Mouse (Mus musculus) testis, adult 2 months (tissue): ENCODE measurements around the gene Ctbp2. TPM values are rescaled to one million over a fixed set of nuclear protein-coding genes. Genes with fewer than 3 reads are reported as not detected.

Experiments used
- H3K27ac ChIP-seq: fragments of 200-500 bp; 2 replicates; pipeline ENCODE4 v1.5.1; 2012; ENCODE audit warnings: low read depth, low read length; ENCODE audit not compliant: control insufficient read depth, insufficient read depth
- H3K27me3 ChIP-seq: fragments of 200-500 bp; 2 replicates; pipeline ENCODE4 v1.6.1; 2012; ENCODE audit warnings: mild to moderate bottlenecking, low read length, moderate library complexity; ENCODE audit not compliant: control insufficient read depth, insufficient read depth
- H3K36me3 ChIP-seq: fragments of 200-500 bp; 2 replicates; pipeline ENCODE4 v1.6.1; 2012; ENCODE audit warnings: mild to moderate bottlenecking, low read length; ENCODE audit not compliant: control insufficient read depth, insufficient read depth
- H3K4me1 ChIP-seq: fragments of 200-500 bp; 2 replicates; pipeline ENCODE4 v1.6.1; 2012; ENCODE audit warnings: low read length; ENCODE audit not compliant: control insufficient read depth, insufficient read depth
- H3K4me3 ChIP-seq: fragments of 200-500 bp; 2 replicates; pipeline ENCODE4 v1.5.1; 2012; ENCODE audit warnings: low read depth, mild to moderate bottlenecking, low read length, moderate library complexity, mixed read lengths; ENCODE audit not compliant: control insufficient read depth
- CTCF ChIP-seq: fragments of 200-500 bp; IDR thresholded peaks from 2 replicates; pipeline ENCODE4 v1.5.1; 2012; ENCODE audit warnings: low read depth, mild to moderate bottlenecking, inconsistent platforms, low read length, moderate library complexity; ENCODE audit not compliant: control insufficient read depth, insufficient read depth, insufficient replicate concordance
- POLR2A ChIP-seq: fragments of 200-500 bp; IDR thresholded peaks from 2 replicates; pipeline ENCODE4 v1.6.1; 2012; ENCODE audit warnings: low read depth, mild to moderate bottlenecking, inconsistent platforms, low read length, moderate library complexity; ENCODE audit not compliant: control insufficient read depth
- polyA plus RNA-seq: library from polyadenylated mRNA; depleted of rRNA; stranded (reverse); fragments of >200 nt; gene quantifications from 2 replicates; pipeline ENCODE4 v1.2.3, GENCODE M21; 2012

The Ctbp2 gene
- polyA plus RNA-seq, 1 experiment: 54.9 TPM

GRCm38 (mm10) chr7:133161362-133162080 is 37.4 kb upstream of the Ctbp2 start:
- H3K4me3 ChIP-seq: no peak overlapping the region

GRCm38 (mm10) chr7:133159519-133159918 is 35.4 kb upstream of the Ctbp2 start:
- Histone ChIP-seq H3K27me3 (no peaks in the 10 kb centered on the region), H3K4me3 (no peak overlapping the region), H3K27ac (no peak overlapping the region), H3K36me3 (no peaks in the 10 kb centered on the region), H3K4me1 (no peaks in the 10 kb centered on the region)
- TF ChIP-seq POLR2A (no peak), CTCF (no peak)

More at GRCm38 (mm10) chr7:133161362-133162080, 37.4 kb upstream of the Ctbp2 start:
- Histone ChIP-seq H3K27me3 (no peaks in the 10 kb centered on the region), H3K27ac (no peak overlapping the region), H3K36me3 (no peaks in the 10 kb centered on the region), H3K4me1 (no peaks in the 10 kb centered on the region)
- TF ChIP-seq CTCF: no peak
- TF ChIP-seq POLR2A: no peak

GRCm38 (mm10) chr7:133155621-133156020 is 31.5 kb upstream of the Ctbp2 start:
- H3K27ac ChIP-seq: no peak overlapping the region
- TF ChIP-seq CTCF (no peak), POLR2A (no peak)

GRCm38 (mm10) chr7:133154846-133155245 is 30.7 kb upstream of the Ctbp2 start:
- TF ChIP-seq POLR2A (no peak), CTCF (no peak)
- Histone ChIP-seq H3K27me3 (no peaks in the 10 kb centered on the region), H3K4me3 (no peak overlapping the region), H3K4me1 (no peaks in the 10 kb centered on the region), H3K27ac (no peak overlapping the region), H3K36me3 (no peaks in the 10 kb centered on the region)

More at GRCm38 (mm10) chr7:133155621-133156020, 31.5 kb upstream of the Ctbp2 start:
- H3K36me3 ChIP-seq: no peaks in the 10 kb centered on the region
- H3K4me1 ChIP-seq: no peaks in the 10 kb centered on the region
- no peaks in the 10 kb centered on the region for H3K27me3 ChIP-seq
- H3K4me3 ChIP-seq: no peak overlapping the region

- Histone ChIP-seq H3K27me3 (no peaks in the 10 kb centered on the region), H3K4me1 (no peaks in the 10 kb centered on the region; the same call in 1 of the 2 replicates), H3K27ac (no peak overlapping the region), H3K36me3 (no peaks in the 10 kb centered on the region), H3K4me3 (no peak overlapping the region)
- TF ChIP-seq CTCF: no peak
- no peak for TF ChIP-seq POLR2A
Measured at GRCm38 (mm10) chr7:133139689-133140336, 15.7 kb upstream of the Ctbp2 start.

GRCm38 (mm10) chr7:133133552-133133951 is 9.4 kb upstream of the Ctbp2 start:
- no peak overlapping the region for H3K27ac ChIP-seq
- no peaks in the 10 kb centered on the region for H3K36me3 ChIP-seq
- H3K4me1 ChIP-seq: no peaks in the 10 kb centered on the region
- H3K27me3 ChIP-seq: no peaks in the 10 kb centered on the region
- no peak overlapping the region for H3K4me3 ChIP-seq
- TF ChIP-seq POLR2A (no peak), CTCF (no peak; the same call in 1 of the 2 replicates)

GRCm38 (mm10) chr7:133132702-133133101 is 8.5 kb upstream of the Ctbp2 start:
- Histone ChIP-seq H3K4me3 (no peak overlapping the region), H3K27me3 (no peaks in the 10 kb centered on the region), H3K27ac (no peak overlapping the region), H3K36me3 (no peaks in the 10 kb centered on the region), H3K4me1 (no peaks in the 10 kb centered on the region)
- TF ChIP-seq CTCF: no peak
- TF ChIP-seq POLR2A: no peak
